Mouse (Mus musculus): ENCODE results near the gene Osbpl3.

Gene Osbpl3

DNA sequence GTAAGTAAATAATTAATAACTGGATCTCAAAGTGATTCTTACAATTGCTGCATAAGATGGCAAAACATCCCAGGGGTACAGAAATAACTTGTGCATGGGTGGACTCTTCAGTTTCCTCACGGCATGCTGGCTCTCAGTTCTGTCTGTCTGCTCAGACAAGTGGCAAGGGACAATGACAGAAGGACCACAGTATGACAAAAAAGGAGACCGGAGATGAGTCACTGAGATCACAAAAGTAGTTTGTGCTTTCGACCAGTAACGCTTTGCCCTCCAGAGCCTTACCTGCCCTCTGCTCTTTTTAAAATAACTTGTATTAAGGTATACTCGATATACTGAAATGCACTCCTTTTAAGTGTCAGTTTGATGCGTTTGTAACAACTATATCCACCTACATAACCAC lies 55.8 kb downstream of the Osbpl3 start:
- DNase-seq (ENCODE audit: low spot score): no peak

- no peak for DNase-seq (ENCODE audit: low spot score)
Measured at GRCm38 (mm10) chr6:50399427-50400195, 56.4 kb downstream of the Osbpl3 start.

- no peak for DNase-seq (ENCODE audit: low spot score)
Measured at GRCm38 (mm10) chr6:50398324-50398723, 57.7 kb downstream of the Osbpl3 start.

DNA sequence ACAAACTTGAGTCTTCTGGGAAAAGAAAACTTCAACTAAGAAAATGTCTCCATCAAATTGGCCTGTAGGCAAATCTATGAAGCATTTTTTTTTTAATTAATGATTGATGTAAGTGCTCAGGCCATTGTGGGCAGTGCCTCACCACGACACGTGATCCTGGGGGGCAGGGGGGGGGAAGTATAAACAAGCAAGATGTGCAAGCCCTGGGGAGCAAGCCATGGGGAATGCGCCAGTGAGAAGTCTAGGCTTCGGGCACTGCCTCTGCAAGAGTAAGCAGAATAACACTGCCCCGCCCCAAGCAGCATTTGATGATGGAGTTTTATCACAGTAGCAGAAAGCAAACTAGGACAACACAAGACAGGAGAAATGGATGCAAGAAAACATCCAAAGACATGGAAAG lies 58.9 kb downstream of the Osbpl3 start:
- DNase-seq (ENCODE audit: low spot score): no peak

- no peak for DNase-seq (ENCODE audit: low spot score)
Measured at GRCm38 (mm10) chr6:50395641-50396312, 60.2 kb downstream of the Osbpl3 start.

DNA sequence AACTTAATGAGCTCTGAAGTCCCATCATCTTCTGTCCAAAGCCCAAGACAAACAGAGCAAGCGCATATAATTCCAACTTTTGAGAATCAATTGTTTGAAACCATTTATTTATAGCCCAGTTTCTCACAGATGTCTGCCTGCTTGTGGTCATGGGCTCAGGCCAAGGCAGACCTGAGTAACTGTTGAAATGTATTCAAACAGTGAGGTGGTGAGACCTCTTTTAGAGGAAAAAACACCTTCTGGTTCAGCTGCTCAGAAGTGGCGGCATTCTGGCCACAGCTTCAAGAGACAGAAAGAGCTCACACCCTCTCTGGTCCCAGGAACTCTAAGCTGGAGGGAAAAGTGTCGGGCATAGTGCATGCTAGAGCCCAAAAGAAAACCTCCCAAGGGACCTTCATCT lies 61.6 kb downstream of the Osbpl3 start:
- no peak for DNase-seq (ENCODE audit: low spot score)

- no peak for DNase-seq (ENCODE audit: low spot score)
Measured at GRCm38 (mm10) chr6:50393960-50394359, 62.0 kb downstream of the Osbpl3 start.

GRCm38 (mm10) chr6:50391951-50392350 lies 64.0 kb downstream of the Osbpl3 start:
- DNase-seq (ENCODE audit: low spot score): no peak

DNA sequence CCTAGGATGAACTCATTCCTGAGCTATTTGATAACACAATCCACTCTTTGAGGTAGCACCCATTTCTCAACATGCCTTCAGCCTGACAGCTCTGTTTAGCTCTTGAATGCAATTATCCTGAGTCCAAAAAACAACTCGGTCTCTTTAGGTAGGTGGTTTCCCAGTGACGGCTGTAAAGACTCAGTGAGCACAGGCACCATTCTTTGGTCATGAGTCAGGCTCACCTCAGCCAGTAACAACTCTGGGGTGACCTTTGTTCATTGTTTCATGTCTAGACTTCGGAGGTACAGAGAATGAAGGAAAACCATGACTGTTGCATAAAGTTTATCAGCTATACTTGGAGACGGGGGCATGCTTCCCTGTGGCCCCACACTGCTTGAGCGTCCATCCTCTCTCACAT lies 65.7 kb downstream of the Osbpl3 start:
- no peak for DNase-seq (ENCODE audit: low spot score)

DNA sequence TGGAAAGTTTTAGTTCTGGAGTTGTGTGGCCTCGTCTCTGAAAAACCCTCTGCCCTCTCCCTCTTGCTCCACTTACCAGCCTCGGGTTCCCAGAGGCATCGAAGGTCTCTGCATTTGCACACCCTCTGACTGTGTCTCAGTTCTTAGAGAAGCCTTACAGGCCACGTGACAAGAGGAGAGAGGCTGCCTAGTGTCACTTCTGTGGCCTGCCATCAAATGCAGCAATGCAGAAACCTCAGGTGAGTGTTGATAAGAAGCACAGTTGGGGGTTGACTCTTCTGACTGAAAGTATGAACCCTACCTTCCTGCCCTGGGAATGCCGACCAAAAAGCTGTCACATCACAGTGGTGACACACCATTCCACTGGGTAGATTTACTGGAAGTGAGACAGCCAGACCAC lies 68.4 kb downstream of the Osbpl3 start:
- DNase-seq (ENCODE audit: low spot score): no peak

DNA sequence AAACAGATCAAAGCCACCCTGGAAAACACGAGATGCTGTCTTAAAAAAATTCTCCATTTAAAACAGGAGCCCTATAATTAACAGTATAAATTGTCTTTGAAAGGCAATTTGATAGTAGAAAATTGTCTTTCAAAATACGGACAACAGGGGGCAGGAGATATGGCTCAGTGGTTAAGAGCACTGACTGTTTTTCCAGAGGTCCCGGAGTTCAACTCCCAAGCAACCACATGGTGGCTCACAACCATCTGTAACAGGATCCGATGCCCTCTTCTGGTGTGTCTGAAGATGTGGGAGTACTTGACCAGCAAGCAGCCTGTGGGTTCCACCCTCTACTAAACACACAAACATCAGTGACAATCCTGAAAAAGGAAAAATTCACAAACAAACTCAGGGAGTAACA lies 69.5 kb downstream of the Osbpl3 start:
- no peak for DNase-seq (ENCODE audit: low spot score)

GRCm38 (mm10) chr6:50385451-50386013 lies 70.5 kb downstream of the Osbpl3 start:
- no peak for DNase-seq (ENCODE audit: low spot score)

DNA sequence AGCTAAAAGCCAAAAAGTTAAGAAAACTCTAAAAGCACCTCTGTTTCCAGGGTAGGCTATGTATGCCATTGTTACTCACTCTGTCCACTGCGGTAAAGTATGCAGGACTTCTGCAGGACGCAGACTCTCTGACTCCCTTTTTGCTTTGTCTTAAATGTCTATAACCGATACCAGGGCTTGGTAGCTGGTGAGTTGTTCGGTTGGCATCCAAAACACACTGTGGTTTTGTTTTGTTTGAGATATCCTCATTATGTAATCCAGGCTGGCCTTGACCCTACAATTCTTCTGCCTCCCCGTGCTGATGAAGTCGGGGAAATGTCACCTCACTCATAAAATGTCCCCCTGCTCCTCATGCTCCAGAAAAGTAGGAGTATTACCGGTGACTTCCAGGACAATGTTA lies 73.3 kb downstream of the Osbpl3 start:
- no peak for DNase-seq (ENCODE audit: low spot score)

- no peak for DNase-seq (ENCODE audit: low spot score)
Measured at GRCm38 (mm10) chr6:50382196-50382595, 73.8 kb downstream of the Osbpl3 start.

DNA sequence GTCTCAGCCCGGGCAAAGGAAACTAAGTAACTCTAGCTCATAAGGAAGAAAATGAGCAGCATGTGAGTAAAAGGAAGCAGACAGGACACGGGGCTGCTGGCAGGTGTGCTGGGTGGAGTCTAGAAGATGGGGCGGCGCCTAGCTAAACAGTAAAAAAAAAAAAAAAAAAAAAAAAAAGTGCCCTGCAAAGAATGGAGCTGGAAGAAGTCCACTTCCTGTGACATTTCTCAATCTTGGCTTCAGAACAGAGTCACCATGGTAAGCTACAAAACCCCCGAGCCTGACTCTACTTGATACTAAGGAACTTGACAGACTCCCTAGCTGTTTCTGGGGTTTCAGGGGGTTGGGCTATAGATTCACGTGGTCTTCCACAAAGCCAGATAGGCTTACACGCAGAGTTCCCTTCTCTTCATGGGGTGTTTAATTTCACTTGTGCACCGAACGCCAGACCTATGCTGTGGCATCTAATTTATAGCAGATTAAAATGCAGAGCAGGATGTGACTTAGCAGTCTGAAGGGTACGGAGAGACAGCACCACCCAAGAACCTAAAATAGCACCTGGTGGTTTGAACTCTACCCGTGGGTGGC lies 74.4 kb downstream of the Osbpl3 start:
- no peak for DNase-seq (ENCODE audit: low spot score)

DNA sequence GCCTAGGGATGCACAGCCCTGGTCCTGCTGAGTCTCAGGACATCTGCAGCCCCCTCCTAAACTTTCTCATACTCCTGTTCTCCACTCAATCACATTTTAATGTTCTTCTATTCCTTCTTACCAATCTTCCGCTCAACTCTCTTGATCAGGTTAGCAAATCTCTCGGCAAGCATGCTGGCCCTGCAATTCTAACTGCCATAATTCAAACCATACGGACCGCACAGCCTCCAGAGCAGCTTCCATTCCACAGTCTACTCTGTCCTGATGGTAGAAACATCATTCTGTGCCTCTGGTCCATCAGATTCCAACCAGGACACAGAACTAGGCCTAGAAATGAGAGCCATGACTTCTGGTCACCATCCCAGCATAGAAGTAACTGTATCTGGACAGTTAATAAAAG lies 76.3 kb downstream of the Osbpl3 start:
- DNase-seq (ENCODE audit: low spot score): no peak

DNA sequence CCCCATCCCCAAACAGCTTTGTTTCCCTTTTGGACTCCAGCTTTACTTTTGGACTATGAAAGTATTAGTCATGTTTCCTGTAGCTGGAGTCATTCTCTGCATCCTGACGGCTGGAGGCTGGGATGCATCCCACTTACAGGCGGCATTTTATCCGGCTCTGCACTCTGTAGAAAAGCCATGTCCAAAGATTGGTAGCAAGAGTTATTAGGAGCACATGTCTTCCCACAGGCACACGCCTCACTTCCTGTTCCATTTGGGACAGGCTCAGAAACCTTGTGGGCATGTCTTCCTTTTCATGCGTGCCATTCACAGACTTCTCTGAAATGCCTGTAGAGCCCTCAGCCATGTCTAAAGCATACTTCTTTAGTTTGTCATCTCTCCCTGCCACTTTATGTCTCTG lies 76.9 kb downstream of the Osbpl3 start:
- no peak for DNase-seq (ENCODE audit: low spot score)

- DNase-seq (ENCODE audit: low spot score): no peak
Measured at GRCm38 (mm10) chr6:50377742-50378720, 78.0 kb downstream of the Osbpl3 start.

GRCm38 (mm10) chr6:50376684-50377083 lies 79.3 kb downstream of the Osbpl3 start:
- DNase-seq (ENCODE audit: low spot score): no peak

DNA sequence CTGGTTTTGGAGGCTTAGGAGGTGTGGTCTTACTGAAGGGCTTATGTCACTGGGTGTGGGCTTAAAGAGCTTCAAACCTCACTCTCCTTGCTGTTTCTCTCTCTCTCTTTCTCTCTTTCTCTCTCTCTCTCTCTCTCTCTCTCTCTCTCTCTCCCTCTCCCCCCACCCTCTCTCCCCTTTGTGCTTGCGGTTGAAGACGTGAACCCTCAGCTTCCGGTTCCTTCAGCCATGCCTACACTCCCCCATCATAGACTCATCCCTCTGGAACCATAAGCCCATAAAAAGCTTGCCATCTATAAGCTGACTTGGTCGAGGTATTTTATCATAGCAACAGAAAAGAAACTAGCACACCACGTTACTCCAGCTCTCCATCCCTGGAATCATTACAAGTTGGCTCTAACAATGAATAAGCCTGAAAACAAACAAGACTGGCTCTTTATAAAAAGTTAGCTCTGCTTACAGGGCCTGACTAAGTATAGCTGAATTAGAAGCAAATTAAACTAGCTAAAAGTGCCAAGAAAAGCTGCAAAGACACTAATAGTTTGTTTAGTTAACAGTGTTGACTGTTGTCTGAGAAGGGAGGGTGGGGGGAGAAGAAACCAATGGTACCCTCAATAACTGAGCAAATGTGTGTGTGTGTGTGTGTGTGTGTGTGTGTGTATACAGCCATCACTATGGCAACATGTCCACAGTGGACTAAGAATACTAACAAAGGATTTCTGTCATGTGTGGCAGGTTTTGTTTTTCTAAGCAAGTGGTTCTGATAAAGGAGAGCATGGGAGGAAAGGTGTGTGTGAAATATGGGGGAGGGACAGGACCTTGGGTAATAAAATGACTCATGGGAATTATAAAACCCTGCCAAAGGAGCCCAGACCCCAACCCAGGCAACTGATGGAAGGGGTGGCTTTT lies 83.2 kb downstream of the Osbpl3 start:
- no peak for DNase-seq (ENCODE audit: low spot score)
